ENCODE assay signal across 16 mouse cellular contexts in genomic region chr11:25040983-25041382, GRCm38 (mm10).
DNase-seq lines count a peak whose midpoint lies in the region; ATAC-seq lines count a peak whose summit lies in the region.
"Had no signal": no experiment of that assay in that cellular context is flagged by ENCODE, and none has a peak within 500 bp of the region (broad histone marks: within the 10 kb centered on the region; RNA-seq: fewer than 3 reads in every experiment).

No protein-coding gene starts in this region.

- H3K36me3 ChIP-seq in hindbrain, embryonic 10.5 days, result no peaks in the 10 kb centered on the region
- H3K36me3 ChIP-seq in hindbrain, embryonic 13.5 days, result no peaks in the 10 kb centered on the region
- no peaks in the 10 kb centered on the region for H3K36me3 ChIP-seq in limb, embryonic 10.5 days
- H3K36me3 ChIP-seq in forebrain, embryonic 11.5 days (ENCODE audit: control insufficient read depth, insufficient read depth, low read length), result no peaks in the 10 kb centered on the region
- H3K36me3 ChIP-seq: intestine, embryonic 15.5 days; midbrain, embryonic 15.5 days had no signal

- H3K4me2 ChIP-seq in hindbrain, embryonic 13.5 days, result no peak overlapping the region
- no peak overlapping the region for H3K4me2 ChIP-seq in forebrain, embryonic 11.5 days (ENCODE audit: low read depth, low read length, severe bottlenecking)
- H3K4me2 ChIP-seq: intestine, embryonic 15.5 days; midbrain, embryonic 15.5 days had no signal

- peak; percentile 25 for DNase-seq in hindbrain, embryonic 10.5 days (ENCODE audit: low spot score)
- DNase-seq in left cerebral cortex, adult 9 months (ENCODE audit: low spot score in 2 of 2), result peak; percentile 5 to 26
- no peak for DNase-seq in left cerebral cortex, postnatal 14 days (ENCODE audit: low spot score in 2 of 2)
- peak; percentile 14 for DNase-seq in embryo, embryonic 9.5 days (ENCODE audit: extremely low spot score)
- DNase-seq in limb, embryonic 10.5 days (ENCODE audit: low spot score), result peak; percentile 32
- DNase-seq in forebrain, embryonic 11.5 days (ENCODE audit: low spot score), result no peak
- DNase-seq: cerebellum, adult 11-12 months; gastrocnemius, postnatal 36 days; liver; lung, adult 18-20 months; lung, postnatal 4 days had no signal

- peak overlapping the region; percentile 29; the same call in 1 of the 2 replicates for H3K27ac ChIP-seq in hindbrain, embryonic 10.5 days
- no peak overlapping the region for H3K27ac ChIP-seq in hindbrain, embryonic 13.5 days
- no peak overlapping the region for H3K27ac ChIP-seq in limb, embryonic 10.5 days
- no peak overlapping the region for H3K27ac ChIP-seq in forebrain, embryonic 11.5 days (ENCODE audit: low read depth, low read length)
- H3K27ac ChIP-seq: intestine, embryonic 15.5 days; midbrain, embryonic 15.5 days had no signal

- ATAC-seq in hindbrain, embryonic 13.5 days (ENCODE audit: low FRiP score), result no peak
- no peak for ATAC-seq in cerebellum, adult (ENCODE audit: insufficient number of reproducible peaks, low FRiP score, low TSS enrichment)
- no peak for ATAC-seq in forebrain, embryonic 11.5 days (replicated peaks; ENCODE audit: low FRiP score)
- ATAC-seq: forebrain, embryonic 14.5 days; intestine, embryonic 15.5 days; midbrain, embryonic 15.5 days had no signal

- no peak overlapping the region for H3K4me3 ChIP-seq in hindbrain, embryonic 10.5 days
- H3K4me3 ChIP-seq in hindbrain, embryonic 13.5 days, result no peak overlapping the region
- no peak overlapping the region for H3K4me3 ChIP-seq in limb, embryonic 10.5 days
- no peak overlapping the region for H3K4me3 ChIP-seq in forebrain, embryonic 11.5 days (ENCODE audit: low read depth, low read length)
- H3K4me3 ChIP-seq: intestine, embryonic 15.5 days; midbrain, embryonic 15.5 days had no signal

- no peaks in the 10 kb centered on the region for H3K9me3 ChIP-seq in hindbrain, embryonic 10.5 days
- no peaks in the 10 kb centered on the region for H3K9me3 ChIP-seq in hindbrain, embryonic 13.5 days
- H3K9me3 ChIP-seq in limb, embryonic 10.5 days (replicated peaks), result no peaks in the 10 kb centered on the region
- no peaks in the 10 kb centered on the region for H3K9me3 ChIP-seq in forebrain, embryonic 11.5 days (ENCODE audit: control insufficient read depth, low read length)
- H3K9me3 ChIP-seq: intestine, embryonic 15.5 days; midbrain, embryonic 15.5 days had no signal

- H3K9ac ChIP-seq in hindbrain, embryonic 13.5 days, result no peak overlapping the region
- no peak overlapping the region for H3K9ac ChIP-seq in forebrain, embryonic 11.5 days (ENCODE audit: low read length)
- H3K9ac ChIP-seq: intestine, embryonic 15.5 days; midbrain, embryonic 15.5 days had no signal

- intact Hi-C loops in left cerebral cortex, postnatal 14 days (cut with DNase I), result no loop called here

- H3K4me1 ChIP-seq in hindbrain, embryonic 10.5 days (replicated peaks), result peaks cover 16% of the 10 kb centered on the region
- H3K4me1 ChIP-seq in hindbrain, embryonic 13.5 days (replicated peaks), result no peaks in the 10 kb centered on the region
- peaks cover 20% of the 10 kb centered on the region for H3K4me1 ChIP-seq in limb, embryonic 10.5 days
- H3K4me1 ChIP-seq in forebrain, embryonic 11.5 days (replicated peaks; ENCODE audit: control insufficient read depth, insufficient read depth, low read length), result peaks cover 5% of the 10 kb centered on the region; the same call in 1 of the 2 replicates
- H3K4me1 ChIP-seq: intestine, embryonic 15.5 days had no signal

- WGBS in hindbrain, embryonic 10.5 days, result 38% methylated on average over 4 of the region's 4 CpGs
- 43% methylated on average over 4 of the region's 4 CpGs for WGBS in hindbrain, embryonic 13.5 days
- 31% methylated on average over 4 of the region's 4 CpGs for WGBS in limb, embryonic 10.5 days
- WGBS in forebrain, embryonic 11.5 days, result 50% methylated on average over 4 of the region's 4 CpGs

- no peaks in the 10 kb centered on the region for H3K27me3 ChIP-seq in hindbrain, embryonic 10.5 days (ENCODE audit: insufficient read depth, poor library complexity, severe bottlenecking)
- no peaks in the 10 kb centered on the region for H3K27me3 ChIP-seq in hindbrain, embryonic 13.5 days
- H3K27me3 ChIP-seq in limb, embryonic 10.5 days (ENCODE audit: low read depth, poor library complexity, severe bottlenecking), result no peaks in the 10 kb centered on the region
- no peaks in the 10 kb centered on the region for H3K27me3 ChIP-seq in forebrain, embryonic 11.5 days (ENCODE audit: control insufficient read depth, insufficient read depth, low read length)
- H3K27me3 ChIP-seq: intestine, embryonic 15.5 days; midbrain, embryonic 15.5 days had no signal

Comparison
In these comparisons a context has a peak if more than half of its experiments do, and no peak if none do; other contexts are left out.
1. DNase-seq: peak in hindbrain, embryonic 10.5 days (single experiment), left cerebral cortex, adult 9 months (2 of 2), embryo, embryonic 9.5 days (single experiment) and limb, embryonic 10.5 days (single experiment); none in left cerebral cortex, postnatal 14 days (0 of 2) and forebrain, embryonic 11.5 days (single experiment).